Mouse (Mus musculus): ENCODE measurements at regions not wholly inside any gene's neighbourhood (a gene's known extent, or its start where the extent isn't known, plus 50 kb on each side); places are given as distances from the start of the nearest gene placed in this dataset.

DNA sequence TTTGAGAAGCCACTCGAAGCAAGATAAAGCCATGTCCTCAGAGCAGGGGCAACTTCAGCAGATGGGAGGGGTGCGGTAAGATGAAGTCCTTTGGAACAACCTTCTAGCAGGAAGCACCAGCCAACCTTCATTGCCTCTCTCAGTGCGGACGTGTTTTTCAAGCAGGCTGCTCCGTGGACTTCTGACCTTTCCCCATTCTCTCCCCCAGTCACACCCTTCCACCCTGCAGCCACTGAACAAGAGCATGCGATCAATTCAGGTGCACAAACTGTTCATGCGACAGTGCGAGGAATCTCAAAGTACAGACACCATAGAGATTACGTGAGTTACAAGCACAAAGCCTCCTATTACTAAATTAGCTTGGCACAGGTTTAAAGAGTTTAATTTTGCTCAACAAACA, 102.9 kb upstream of the Rpl34 start:
- TF ChIP-seq CTCF (IDR thresholded peaks at IDR 0.05; ENCODE audit: borderline replicate concordance, extremely low read depth, insufficient read depth, insufficient read length) = no peak
- TF ChIP-seq POLR2A (IDR thresholded peaks at IDR 0.05; ENCODE audit: borderline replicate concordance, extremely low read depth, insufficient read depth, insufficient read length, poor library complexity, severe bottlenecking) = no peak
